Mouse (Mus musculus): Measurements from ENCODE around the gene Pde1c.

DNA sequence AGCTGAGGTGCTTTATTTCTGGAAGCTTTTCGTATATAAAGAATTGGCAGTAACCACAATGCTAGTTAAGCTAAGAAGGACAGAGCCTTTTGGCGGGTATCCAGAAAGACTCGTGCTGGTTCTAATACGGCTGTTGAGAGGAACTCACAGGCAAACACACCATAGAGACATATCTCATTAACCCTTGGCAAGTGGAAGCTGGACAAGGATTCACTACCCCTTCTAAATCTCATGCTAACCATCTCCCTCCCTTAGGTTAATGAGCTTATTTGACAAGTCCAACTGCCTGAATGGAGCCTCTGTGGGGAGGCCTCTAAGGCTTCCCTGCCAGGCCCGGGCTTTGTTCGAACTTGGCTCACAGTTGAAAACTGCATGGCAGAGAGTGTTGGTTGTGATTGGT, 541.6 kb downstream of the Pde1c start:
- no peak for TF ChIP-seq POLR2A (IDR thresholded peaks at IDR 0.05; ENCODE audit: insufficient read depth, low read depth, low read length)
- TF ChIP-seq CTCF (IDR thresholded peaks at IDR 0.05; ENCODE audit: insufficient read depth, low read depth, low read length), result no peak
